Mouse (Mus musculus) limb, embryonic 14.5 days (tissue): Measurements from ENCODE around the gene Tnr. TPM values are rescaled to one million over a fixed set of nuclear protein-coding genes. Genes with fewer than 3 reads are reported as not detected.

Source experiments
- ATAC-seq: fragments of 200-750 bp; cut with Nextera tagmentation; 2 replicates; pipeline ENCODE4 v1.8.0; 2017; ENCODE audit warnings: low read depth, moderate number of reproducible peaks, moderate TSS enrichment; ENCODE audit not compliant: low FRiP score
- DNase-seq: peaks from one replicate; pipeline ENCODE4 v3.0.0-alpha.2; 2015; ENCODE audit warnings: low spot score
- H3K27ac ChIP-seq: fragments of 300-500 bp; sonication (generic); replicated peaks from 2 replicates; pipeline ENCODE4 v1.5.1; 2014; ENCODE audit warnings: low read depth, mild to moderate bottlenecking, low read length, moderate library complexity, mixed read lengths
- H3K27me3 ChIP-seq: fragments of 300-500 bp; sonication (generic); 2 replicates; pipeline ENCODE4 v1.6.1; 2014; ENCODE audit warnings: low read length, mixed read lengths; ENCODE audit not compliant: control insufficient read depth, insufficient read depth
- H3K36me3 ChIP-seq: fragments of 300-500 bp; sonication (generic); 2 replicates; pipeline ENCODE4 v1.6.1; 2014; ENCODE audit warnings: mild to moderate bottlenecking, low read length, moderate library complexity, mixed read lengths; ENCODE audit not compliant: control insufficient read depth, insufficient read depth
- H3K4me1 ChIP-seq: fragments of 300-500 bp; sonication (generic); 2 replicates; pipeline ENCODE4 v1.6.1; 2014; ENCODE audit warnings: antibody characterized with exemption, low read length, mixed read lengths; ENCODE audit not compliant: control insufficient read depth, insufficient read depth
- H3K4me2 ChIP-seq: fragments of 300-500 bp; sonication (generic); replicated peaks from 2 replicates; pipeline ENCODE4 v1.6.1; 2014; ENCODE audit warnings: low read depth, mild to moderate bottlenecking, low read length, moderate library complexity; ENCODE audit not compliant: severe bottlenecking
- H3K4me3 ChIP-seq: fragments of 300-500 bp; sonication (generic); replicated peaks from 2 replicates; pipeline ENCODE4 v1.5.1; 2014; ENCODE audit warnings: low read length
- H3K9ac ChIP-seq: fragments of 300-500 bp; sonication (generic); 2 replicates; pipeline ENCODE4 v1.6.1; 2014; ENCODE audit warnings: mild to moderate bottlenecking, low read depth, low read length, moderate library complexity; ENCODE audit not compliant: severe bottlenecking
- H3K9me3 ChIP-seq: fragments of 300-500 bp; sonication (generic); 2 replicates; pipeline ENCODE4 v1.6.1; 2016; ENCODE audit warnings: low read length; ENCODE audit not compliant: control insufficient read depth
- POLR2A ChIP-seq: fragments of 200-500 bp; IDR thresholded peaks from 2 replicates; pipeline ENCODE4 v1.8.0; 2012; ENCODE audit warnings: inconsistent platforms, mild to moderate bottlenecking, moderate library complexity, borderline replicate concordance; ENCODE audit not compliant: insufficient read depth, insufficient read length; ENCODE audit errors: extremely low read depth
- WGBS: fragments of 180-500 bp; shearing (Covaris S2); extraction: QIAGEN DNeasy Blood & Tissue Kit; methylation state at CpG from one replicate; pipeline ENCODE4 v1.1.7; 2014; 5-methylcytosine and 5-hydroxymethylcytosine counted together
- polyA plus RNA-seq, 2 experiments: library from polyadenylated mRNA; depleted of rRNA in 1 of 2; stranded (reverse) in 1 of 2; unstranded in 1 of 2; fragments of >200 nt; fragmentation: Nextera tagmentation in 1 of 2; extraction: Ambion mirVana in 1 of 2; gene quantifications; 2 replicates each; pipeline versions ENCODE4 v1.2.1 to v1.2.3; 2012 to 2014

Gene Tnr
- polyA plus RNA-seq, 2 experiments, result 0.03 to 0.15 TPM

DNA sequence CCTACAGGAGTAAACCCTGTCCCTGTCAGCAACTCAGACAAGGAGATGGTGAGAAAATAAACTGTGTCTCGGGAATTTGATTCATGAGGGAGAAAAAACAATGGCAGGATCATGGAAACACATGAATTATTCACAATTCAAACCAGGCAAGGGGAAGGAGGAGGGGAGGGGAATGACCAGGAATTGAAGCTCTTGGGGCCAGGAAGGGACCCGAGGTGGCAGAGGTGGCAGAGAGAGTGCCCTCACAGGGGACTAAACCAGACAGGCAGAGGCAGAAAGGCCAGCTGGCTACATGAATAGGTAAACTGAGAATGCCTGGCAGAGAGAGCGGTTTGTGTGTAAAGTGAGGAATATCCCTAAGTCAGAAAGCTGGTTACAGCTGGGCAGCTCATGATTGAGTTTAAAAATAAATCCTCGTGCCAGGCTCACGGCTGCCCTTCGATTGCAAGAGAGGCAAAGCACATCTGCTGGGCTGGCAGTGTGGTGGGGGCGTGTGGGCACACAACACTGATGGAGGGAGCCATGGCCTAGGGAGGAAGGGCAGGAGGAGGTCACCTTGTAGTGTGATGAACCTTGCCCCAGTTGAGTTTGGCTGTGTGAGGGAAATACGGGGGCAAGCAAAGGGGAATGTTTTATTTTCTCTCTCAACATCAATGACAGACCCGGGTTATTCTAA is 22.0 kb downstream of the Tnr start:
- H3K9me3 ChIP-seq, result no peaks in the 10 kb centered on the region
- H3K27me3 ChIP-seq, result no peaks in the 10 kb centered on the region
- no peak overlapping the region for H3K4me2 ChIP-seq
- no peak for TF ChIP-seq POLR2A
- no peaks in the 10 kb centered on the region for H3K36me3 ChIP-seq
- WGBS, result 73% methylated on average over 9 of the region's 9 CpGs
- no peak for DNase-seq
- no peaks in the 10 kb centered on the region for H3K4me1 ChIP-seq
- no peak overlapping the region for H3K9ac ChIP-seq
- H3K4me3 ChIP-seq, result no peak overlapping the region
- ATAC-seq, result no peak
- H3K27ac ChIP-seq, result no peak overlapping the region

DNA sequence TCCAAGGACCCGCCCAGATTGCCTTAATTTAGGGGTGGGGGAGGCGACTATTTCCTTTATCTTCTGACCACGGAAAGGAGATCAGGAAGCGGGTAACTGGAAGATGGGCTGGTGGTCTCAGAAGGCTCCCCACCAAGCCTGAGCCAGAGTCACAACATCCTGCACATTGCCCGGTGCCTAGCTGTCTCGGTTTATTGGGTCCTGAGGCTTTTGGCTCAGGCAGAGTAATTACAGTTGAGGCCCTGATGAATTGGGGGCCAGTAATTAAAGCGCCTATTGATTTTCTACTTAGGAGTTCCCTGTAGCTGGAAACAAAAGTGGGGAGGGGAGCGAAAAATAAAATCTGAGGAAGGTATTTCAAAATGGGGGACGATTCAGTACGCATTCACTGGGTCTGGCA is 27.5 kb downstream of the Tnr start:
- no peak overlapping the region for H3K4me2 ChIP-seq
- H3K4me3 ChIP-seq, result no peak overlapping the region
- WGBS, result 44% methylated on average over 10 of the region's 10 CpGs
- no peak overlapping the region for H3K27ac ChIP-seq
- no peaks in the 10 kb centered on the region for H3K36me3 ChIP-seq
- no peak for TF ChIP-seq POLR2A
- DNase-seq, result no peak
- H3K9ac ChIP-seq, result no peak overlapping the region
- ATAC-seq, result no peak
- no peaks in the 10 kb centered on the region for H3K27me3 ChIP-seq
- no peaks in the 10 kb centered on the region for H3K9me3 ChIP-seq
- H3K4me1 ChIP-seq, result no peaks in the 10 kb centered on the region

DNA sequence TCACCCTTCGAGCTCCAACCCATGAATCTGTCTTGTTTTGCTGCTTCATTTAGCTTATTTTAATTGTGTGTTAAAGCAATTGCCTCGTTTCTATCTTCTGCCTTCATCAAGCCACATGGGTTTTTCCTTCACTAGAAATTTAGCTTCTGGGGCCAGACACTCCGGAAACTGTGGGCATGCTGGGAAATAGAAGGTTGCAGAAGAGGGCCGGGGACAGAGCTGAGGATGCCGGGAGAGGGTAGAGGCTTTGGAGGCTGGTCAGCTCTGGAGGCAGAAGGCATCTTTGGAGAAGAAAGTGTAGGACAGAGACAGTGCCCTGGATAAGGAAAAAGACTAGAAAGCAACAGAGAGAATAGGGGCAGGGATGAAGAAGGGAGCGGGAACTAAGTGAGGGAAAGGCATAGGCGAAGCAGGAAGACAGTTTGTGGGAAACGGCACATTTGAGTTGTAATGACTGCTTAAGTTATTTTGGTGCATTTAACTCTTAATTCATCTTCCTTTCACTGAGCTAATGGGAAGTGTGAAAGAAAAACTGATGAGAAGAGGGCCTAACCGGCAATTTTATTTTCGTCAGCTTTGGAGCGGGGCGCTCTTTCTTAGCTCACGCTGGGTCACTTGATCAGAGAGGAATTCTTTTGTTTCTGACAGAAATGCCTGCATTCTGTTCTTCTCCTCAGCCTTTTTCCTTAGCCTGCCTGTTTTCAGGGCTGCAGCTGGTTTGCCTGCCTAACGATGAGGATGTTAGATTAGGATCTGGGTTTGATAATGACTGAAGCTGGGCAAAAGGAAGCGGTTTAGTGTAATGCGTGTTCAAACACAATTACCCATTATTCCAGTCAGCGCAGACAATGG is 28.2 kb downstream of the Tnr start:
- Histone ChIP-seq H3K9me3 (no peaks in the 10 kb centered on the region), H3K4me1 (no peaks in the 10 kb centered on the region), H3K4me3 (no peak overlapping the region), H3K4me2 (no peak overlapping the region), H3K36me3 (no peaks in the 10 kb centered on the region), H3K27ac (no peak overlapping the region), H3K27me3 (no peaks in the 10 kb centered on the region), H3K9ac (no peak overlapping the region)
- no peak for DNase-seq
- ATAC-seq, result no peak
- WGBS, result 37% methylated on average over 17 of the region's 17 CpGs
- no peak for TF ChIP-seq POLR2A

DNA sequence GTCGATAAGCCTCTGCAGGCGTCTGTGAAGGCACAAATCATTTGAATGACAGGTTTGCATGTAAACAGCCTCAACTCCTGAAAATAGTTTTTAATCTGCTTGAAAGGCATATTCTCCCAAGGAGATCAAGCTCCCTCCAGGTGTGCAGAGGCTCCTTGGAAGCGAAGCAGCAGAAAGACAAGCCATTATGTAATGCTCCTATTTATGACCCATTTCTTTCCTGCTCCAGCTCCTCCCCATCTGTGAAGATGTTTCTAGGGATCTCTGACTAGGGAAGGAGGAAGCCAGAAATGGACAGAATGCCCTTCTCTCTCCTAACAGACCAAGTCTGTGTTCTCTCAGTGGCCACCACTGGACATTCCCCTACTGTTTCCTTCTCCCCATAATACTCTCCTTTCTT is 38.0 kb downstream of the Tnr start:
- DNase-seq, result no peak
- Histone ChIP-seq H3K9me3 (no peaks in the 10 kb centered on the region), H3K4me2 (no peak overlapping the region), H3K27me3 (no peaks in the 10 kb centered on the region), H3K27ac (no peak overlapping the region), H3K9ac (no peak overlapping the region), H3K4me1 (no peaks in the 10 kb centered on the region), H3K4me3 (no peak overlapping the region), H3K36me3 (no peaks in the 10 kb centered on the region)
- no peak for ATAC-seq
- no peak for TF ChIP-seq POLR2A
- 59% methylated on average over 3 of the region's 3 CpGs for WGBS

DNA sequence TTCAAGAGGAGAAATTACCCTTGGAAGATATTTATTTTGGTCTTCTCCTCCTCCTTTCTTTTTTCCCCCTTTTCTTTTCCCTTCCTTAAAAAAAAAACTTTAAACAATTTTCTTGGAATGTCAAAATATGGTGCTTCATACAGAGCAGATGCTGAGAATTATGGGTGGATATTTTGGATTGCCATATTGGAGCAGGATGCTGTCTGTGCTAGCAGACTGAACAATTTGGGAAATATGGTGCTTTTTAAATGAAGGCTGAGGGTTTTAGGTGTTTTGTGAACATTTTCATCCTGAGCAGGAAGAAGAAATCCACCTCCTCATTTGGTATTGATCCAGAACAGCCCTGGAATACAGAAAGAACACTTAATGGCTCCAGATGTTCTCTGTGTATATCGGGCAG is 41.6 kb downstream of the Tnr start:
- DNase-seq (no peak), ATAC-seq (no peak)
- Histone ChIP-seq H3K4me1 (no peaks in the 10 kb centered on the region), H3K27me3 (no peaks in the 10 kb centered on the region), H3K9me3 (no peaks in the 10 kb centered on the region), H3K4me2 (no peak overlapping the region), H3K4me3 (no peak overlapping the region), H3K27ac (no peak overlapping the region), H3K9ac (no peak overlapping the region), H3K36me3 (no peaks in the 10 kb centered on the region)
- 78% methylated on average over 1 of the region's 1 CpGs for WGBS
- TF ChIP-seq POLR2A, result no peak
